Mouse (Mus musculus): ENCODE measurements around the gene Tmem80. TPM values are rescaled to one million over a fixed set of nuclear protein-coding genes. Genes with fewer than 3 reads are reported as not detected.

Tmem80 gene
- polyA plus RNA-seq, 1 experiment from 2014 or later: 23.3 TPM

- 38% methylated on average over 7 of the region's 7 CpGs for WGBS
- H3K4me3 ChIP-seq (ENCODE audit: low read depth, low read length): no peak overlapping the region
- H3K36me3 ChIP-seq (ENCODE audit: control insufficient read depth, insufficient read depth): peaks cover 8% of the 10 kb centered on the region; the same call in 1 of the 2 replicates
- H3K27me3 ChIP-seq (replicated peaks; ENCODE audit: control insufficient read depth, insufficient read depth, low read length): no peaks in the 10 kb centered on the region
- peak; percentile 44 for ATAC-seq
- H3K9me3 ChIP-seq (ENCODE audit: control insufficient read depth): no peaks in the 10 kb centered on the region
- no peak for TF ChIP-seq CTCF (IDR thresholded peaks at IDR 0.05; ENCODE audit: low read depth)
- peak overlapping the region; percentile 98 for H3K27ac ChIP-seq (ENCODE audit: low read depth, low read length)
- 0 out of 2 replicates have a peak, but pooled peaks cover 12% of the 10 kb centered on the region for H3K4me1 ChIP-seq (replicated peaks; ENCODE audit: control insufficient read depth, insufficient read depth, low read length)
- peak overlapping the region; percentile 48 for H3K4me2 ChIP-seq (replicated peaks; ENCODE audit: low read depth)
- H3K9ac ChIP-seq (ENCODE audit: low read depth, low read length): peak overlapping the region; percentile 34; the same call in 1 of the 2 replicates
Observed at GRCm38 (mm10) chr7:141343696-141344095, 16.2 kb downstream of the Tmem80 start.

- WGBS: 88% methylated on average over 5 of the region's 5 CpGs
- ATAC-seq: no peak
Observed at GRCm38 (mm10) chr7:141344787-141345186, 17.2 kb downstream of the Tmem80 start.

GRCm38 (mm10) chr7:141351061-141351460 is 23.5 kb downstream of the Tmem80 start:
- ATAC-seq: peak; percentile 73

More at GRCm38 (mm10) chr7:141344787-141345186, 17.2 kb downstream of the Tmem80 start:
- no peaks in the 10 kb centered on the region for H3K9me3 ChIP-seq (ENCODE audit: control insufficient read depth)
- H3K27ac ChIP-seq (ENCODE audit: low read depth, low read length): no peak overlapping the region
- H3K4me1 ChIP-seq (replicated peaks; ENCODE audit: control insufficient read depth, insufficient read depth, low read length): 0 out of 2 replicates have a peak, but pooled peaks cover 12% of the 10 kb centered on the region
- H3K36me3 ChIP-seq (ENCODE audit: control insufficient read depth, insufficient read depth): peaks cover 8% of the 10 kb centered on the region; the same call in 1 of the 2 replicates
- TF ChIP-seq CTCF (IDR thresholded peaks at IDR 0.05; ENCODE audit: low read depth): no peak
- H3K4me2 ChIP-seq (replicated peaks; ENCODE audit: low read depth): no peak overlapping the region
- no peak overlapping the region for H3K9ac ChIP-seq (ENCODE audit: low read depth, low read length)
- H3K27me3 ChIP-seq (replicated peaks; ENCODE audit: control insufficient read depth, insufficient read depth, low read length): no peaks in the 10 kb centered on the region
- H3K4me3 ChIP-seq (ENCODE audit: low read depth, low read length): no peak overlapping the region

GRCm38 (mm10) chr7:141355051-141355450 is 27.5 kb downstream of the Tmem80 start:
- no peak overlapping the region for H3K9ac ChIP-seq (ENCODE audit: low read depth, low read length)
- 82% methylated on average over 8 of the region's 8 CpGs for WGBS
- no peak overlapping the region for H3K27ac ChIP-seq (ENCODE audit: low read depth, low read length)
- H3K27me3 ChIP-seq (replicated peaks; ENCODE audit: control insufficient read depth, insufficient read depth, low read length): no peaks in the 10 kb centered on the region
- H3K4me3 ChIP-seq (ENCODE audit: low read depth, low read length): no peak overlapping the region
- no peak overlapping the region for H3K4me2 ChIP-seq (replicated peaks; ENCODE audit: low read depth)
- H3K9me3 ChIP-seq (ENCODE audit: control insufficient read depth): no peaks in the 10 kb centered on the region
- ATAC-seq: no peak
- TF ChIP-seq CTCF (IDR thresholded peaks at IDR 0.05; ENCODE audit: low read depth): no peak
- H3K4me1 ChIP-seq (replicated peaks; ENCODE audit: control insufficient read depth, insufficient read depth, low read length): no peaks in the 10 kb centered on the region; the same call in 1 of the 2 replicates
- peaks cover 34% of the 10 kb centered on the region; the same call in 1 of the 2 replicates for H3K36me3 ChIP-seq (ENCODE audit: control insufficient read depth, insufficient read depth)

More at GRCm38 (mm10) chr7:141351061-141351460, 23.5 kb downstream of the Tmem80 start:
- WGBS: 30% methylated on average over 6 of the region's 6 CpGs
- TF ChIP-seq CTCF (IDR thresholded peaks at IDR 0.05; ENCODE audit: low read depth): no peak
- Histone ChIP-seq H3K27me3 (replicated peaks; ENCODE audit: control insufficient read depth, insufficient read depth, low read length) (no peaks in the 10 kb centered on the region), H3K4me2 (replicated peaks; ENCODE audit: low read depth) (no peak overlapping the region), H3K9ac (ENCODE audit: low read depth, low read length) (no peak overlapping the region), H3K4me1 (replicated peaks; ENCODE audit: control insufficient read depth, insufficient read depth, low read length) (no peaks in the 10 kb centered on the region; the same call in 1 of the 2 replicates), H3K9me3 (ENCODE audit: control insufficient read depth) (no peaks in the 10 kb centered on the region), H3K4me3 (ENCODE audit: low read depth, low read length) (no peak overlapping the region), H3K36me3 (ENCODE audit: control insufficient read depth, insufficient read depth) (peaks cover 15% of the 10 kb centered on the region; the same call in 1 of the 2 replicates), H3K27ac (ENCODE audit: low read depth, low read length) (peak overlapping the region; percentile 42)

GRCm38 (mm10) chr7:141355626-141356326 is 28.2 kb downstream of the Tmem80 start:
- Histone ChIP-seq H3K27me3 (replicated peaks; ENCODE audit: control insufficient read depth, insufficient read depth, low read length) (no peaks in the 10 kb centered on the region), H3K9me3 (ENCODE audit: control insufficient read depth) (no peaks in the 10 kb centered on the region), H3K4me3 (ENCODE audit: low read depth, low read length) (no peak overlapping the region), H3K9ac (ENCODE audit: low read depth, low read length) (no peak overlapping the region), H3K36me3 (ENCODE audit: control insufficient read depth, insufficient read depth) (peaks cover 40% of the 10 kb centered on the region; the same call in 1 of the 2 replicates), H3K4me1 (replicated peaks; ENCODE audit: control insufficient read depth, insufficient read depth, low read length) (no peaks in the 10 kb centered on the region; the same call in 1 of the 2 replicates), H3K4me2 (replicated peaks; ENCODE audit: low read depth) (no peak overlapping the region), H3K27ac (ENCODE audit: low read depth, low read length) (no peak overlapping the region)
- TF ChIP-seq CTCF (IDR thresholded peaks at IDR 0.05; ENCODE audit: low read depth): peak; percentile 54
- WGBS: 70% methylated on average over 12 of the region's 12 CpGs
- no peak for ATAC-seq

GRCm38 (mm10) chr7:141356971-141357370 is 29.4 kb downstream of the Tmem80 start:
- no peaks in the 10 kb centered on the region for H3K27me3 ChIP-seq (replicated peaks; ENCODE audit: control insufficient read depth, insufficient read depth, low read length)
- peak; percentile 6; the same call in 1 of the 2 replicates for ATAC-seq
- H3K4me3 ChIP-seq (ENCODE audit: low read depth, low read length): no peak overlapping the region
- no peak overlapping the region for H3K27ac ChIP-seq (ENCODE audit: low read depth, low read length)
- no peak for TF ChIP-seq CTCF (IDR thresholded peaks at IDR 0.05; ENCODE audit: low read depth)
- no peak overlapping the region for H3K9ac ChIP-seq (ENCODE audit: low read depth, low read length)
- H3K4me1 ChIP-seq (replicated peaks; ENCODE audit: control insufficient read depth, insufficient read depth, low read length): no peaks in the 10 kb centered on the region
- no peaks in the 10 kb centered on the region for H3K9me3 ChIP-seq (ENCODE audit: control insufficient read depth)
- 70% methylated on average over 14 of the region's 14 CpGs for WGBS
- peaks cover 50% of the 10 kb centered on the region; the same call in 1 of the 2 replicates for H3K36me3 ChIP-seq (ENCODE audit: control insufficient read depth, insufficient read depth)
- no peak overlapping the region for H3K4me2 ChIP-seq (replicated peaks; ENCODE audit: low read depth)

All from intestine, postnatal 0 days (tissue).